Mouse (Mus musculus): ENCODE results near the gene Bbs9.

GRCm38 (mm10) chr9:22650781-22651180 lies 175.3 kb downstream of the Bbs9 start:
- TF ChIP-seq CTCF (IDR thresholded peaks at IDR 0.05; ENCODE audit: insufficient read depth, low read length) (no peak), POLR2A (IDR thresholded peaks at IDR 0.05; ENCODE audit: borderline replicate concordance, extremely low read depth, low read depth, low read length) (no peak)
